Mouse (Mus musculus) E14TG2a.4 (cell line): ENCODE data around the gene Sspn.

ENCODE experiments used
- H3K27me3 ChIP-seq: 2 replicates; pipeline ENCODE4 v1.6.1; 2014; ENCODE audit warnings: low read length, control low read depth; ENCODE audit not compliant: insufficient read depth
- H3K36me3 ChIP-seq: 2 replicates; pipeline ENCODE4 v1.6.1; 2014; ENCODE audit warnings: low read length, control low read depth; ENCODE audit not compliant: insufficient read depth
- H3K4me1 ChIP-seq: replicated peaks from 2 replicates; pipeline ENCODE4 v1.6.1; 2014; ENCODE audit warnings: low read depth, low read length, control low read depth
- H3K4me3 ChIP-seq: replicated peaks from 2 replicates; pipeline ENCODE4 v1.5.1; 2014; ENCODE audit warnings: mild to moderate bottlenecking, low read length
- H3K9me3 ChIP-seq: 2 replicates; pipeline ENCODE4 v1.6.1; 2014; ENCODE audit warnings: low read length, control low read depth
- CTCF ChIP-seq: conservative IDR thresholded peaks from 2 replicates; pipeline ENCODE4 v1.5.1; 2014; ENCODE audit warnings: low read length
- NANOG ChIP-seq: IDR thresholded peaks from 2 replicates; pipeline ENCODE4 v1.6.1; 2014; ENCODE audit warnings: borderline replicate concordance, low read length, mixed read lengths
- POU5F1 ChIP-seq: IDR thresholded peaks from 2 replicates; pipeline ENCODE4 v1.6.1; 2014; ENCODE audit warnings: low read length, borderline replicate concordance

The Sspn gene

GRCm38 (mm10) chr6:145894669-145895342 lies 36.6 kb upstream of the Sspn start:
- peaks cover 42% of the 10 kb centered on the region for H3K9me3 ChIP-seq

GRCm38 (mm10) chr6:145904169-145904568 lies 27.3 kb upstream of the Sspn start:
- H3K9me3 ChIP-seq, result peaks cover 22% of the 10 kb centered on the region
- TF ChIP-seq CTCF, result no peak
- no peak for TF ChIP-seq POU5F1
- TF ChIP-seq NANOG, result no peak
- H3K4me3 ChIP-seq, result no peak overlapping the region

More at GRCm38 (mm10) chr6:145894669-145895342, 36.6 kb upstream of the Sspn start:
- H3K4me1 ChIP-seq, result no peaks in the 10 kb centered on the region
- TF ChIP-seq NANOG, result no peak
- no peak for TF ChIP-seq CTCF
- no peak for TF ChIP-seq POU5F1
- no peak overlapping the region for H3K4me3 ChIP-seq
- no peaks in the 10 kb centered on the region for H3K36me3 ChIP-seq
- no peaks in the 10 kb centered on the region for H3K27me3 ChIP-seq

DNA sequence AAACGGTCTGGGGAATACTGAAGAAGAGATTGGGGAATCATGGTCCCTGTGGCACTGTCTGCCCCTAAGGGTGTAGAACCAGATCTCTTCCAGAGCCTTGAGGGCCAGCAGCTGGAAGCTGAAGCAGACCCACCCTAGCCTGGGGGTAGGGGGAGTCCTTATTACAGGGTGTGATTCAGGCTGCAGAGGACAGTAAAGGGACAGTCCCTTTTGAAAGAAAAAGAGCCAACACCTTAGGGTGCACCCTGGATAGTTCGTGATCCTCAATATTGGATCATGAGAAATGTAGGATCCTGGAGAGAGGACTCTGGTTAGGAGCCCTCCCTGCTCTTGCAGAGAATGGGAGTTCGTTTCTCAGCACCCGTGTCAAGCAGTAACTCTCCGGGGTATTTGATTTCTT lies 26.8 kb upstream of the Sspn start:
- no peaks in the 10 kb centered on the region for H3K36me3 ChIP-seq
- no peaks in the 10 kb centered on the region for H3K4me1 ChIP-seq
- no peak overlapping the region for H3K4me3 ChIP-seq
- no peaks in the 10 kb centered on the region for H3K27me3 ChIP-seq
- H3K9me3 ChIP-seq, result peaks cover 22% of the 10 kb centered on the region
- TF ChIP-seq CTCF, result no peak
- TF ChIP-seq POU5F1, result no peak
- no peak for TF ChIP-seq NANOG

More at GRCm38 (mm10) chr6:145904169-145904568, 27.3 kb upstream of the Sspn start:
- no peaks in the 10 kb centered on the region for H3K4me1 ChIP-seq
- no peaks in the 10 kb centered on the region for H3K27me3 ChIP-seq
- no peaks in the 10 kb centered on the region for H3K36me3 ChIP-seq

DNA sequence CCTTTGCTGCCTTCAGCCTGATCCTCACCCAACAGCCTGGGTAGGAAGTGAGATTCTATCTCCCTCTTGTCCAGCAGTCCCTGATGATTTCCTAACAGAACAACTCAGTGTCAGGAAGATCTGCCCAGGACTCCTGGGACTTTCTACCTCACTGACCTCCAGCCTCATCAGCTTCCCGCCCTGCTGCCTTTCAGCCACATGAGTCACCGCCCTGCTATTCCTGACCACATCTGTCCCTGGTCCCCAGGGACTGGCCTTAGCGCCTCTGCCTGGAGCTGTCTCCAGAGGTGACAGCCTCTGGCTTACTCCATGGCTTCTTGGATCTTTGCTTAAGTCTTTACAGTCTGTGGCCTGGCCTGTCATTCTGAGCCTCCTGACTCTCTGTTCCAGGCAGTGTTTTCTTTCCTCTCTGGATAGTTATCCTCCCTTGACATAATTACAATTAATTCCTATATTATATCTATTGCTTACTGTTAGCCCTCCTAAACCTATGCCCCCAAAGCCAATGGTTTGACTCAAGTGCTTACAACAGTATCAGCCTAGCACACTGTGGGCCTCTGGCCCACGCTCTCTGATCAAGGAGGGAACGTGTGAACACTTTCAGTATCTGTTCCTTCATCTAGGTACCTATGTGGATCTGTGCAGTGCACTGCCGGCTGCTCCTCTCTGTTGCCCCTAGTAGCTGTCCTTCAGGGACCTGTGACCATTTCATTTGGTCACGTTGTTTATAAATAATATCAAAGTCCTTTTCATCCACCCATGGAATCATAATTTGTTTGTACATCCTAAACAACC lies 25.1 kb upstream of the Sspn start:
- TF ChIP-seq POU5F1 (no peak), NANOG (no peak), CTCF (no peak)

GRCm38 (mm10) chr6:145909943-145910342 lies 21.5 kb upstream of the Sspn start:
- TF ChIP-seq CTCF (no peak), NANOG (no peak), POU5F1 (no peak)
- Histone ChIP-seq H3K9me3 (no peaks in the 10 kb centered on the region), H3K36me3 (no peaks in the 10 kb centered on the region), H3K4me1 (no peaks in the 10 kb centered on the region), H3K27me3 (no peaks in the 10 kb centered on the region), H3K4me3 (no peak overlapping the region)

More for the DNA sequence above, 25.1 kb upstream of the Sspn start:
- no peaks in the 10 kb centered on the region for H3K27me3 ChIP-seq
- no peak overlapping the region for H3K4me3 ChIP-seq
- H3K9me3 ChIP-seq, result peaks cover 22% of the 10 kb centered on the region
- no peaks in the 10 kb centered on the region for H3K36me3 ChIP-seq
- H3K4me1 ChIP-seq, result no peaks in the 10 kb centered on the region

DNA sequence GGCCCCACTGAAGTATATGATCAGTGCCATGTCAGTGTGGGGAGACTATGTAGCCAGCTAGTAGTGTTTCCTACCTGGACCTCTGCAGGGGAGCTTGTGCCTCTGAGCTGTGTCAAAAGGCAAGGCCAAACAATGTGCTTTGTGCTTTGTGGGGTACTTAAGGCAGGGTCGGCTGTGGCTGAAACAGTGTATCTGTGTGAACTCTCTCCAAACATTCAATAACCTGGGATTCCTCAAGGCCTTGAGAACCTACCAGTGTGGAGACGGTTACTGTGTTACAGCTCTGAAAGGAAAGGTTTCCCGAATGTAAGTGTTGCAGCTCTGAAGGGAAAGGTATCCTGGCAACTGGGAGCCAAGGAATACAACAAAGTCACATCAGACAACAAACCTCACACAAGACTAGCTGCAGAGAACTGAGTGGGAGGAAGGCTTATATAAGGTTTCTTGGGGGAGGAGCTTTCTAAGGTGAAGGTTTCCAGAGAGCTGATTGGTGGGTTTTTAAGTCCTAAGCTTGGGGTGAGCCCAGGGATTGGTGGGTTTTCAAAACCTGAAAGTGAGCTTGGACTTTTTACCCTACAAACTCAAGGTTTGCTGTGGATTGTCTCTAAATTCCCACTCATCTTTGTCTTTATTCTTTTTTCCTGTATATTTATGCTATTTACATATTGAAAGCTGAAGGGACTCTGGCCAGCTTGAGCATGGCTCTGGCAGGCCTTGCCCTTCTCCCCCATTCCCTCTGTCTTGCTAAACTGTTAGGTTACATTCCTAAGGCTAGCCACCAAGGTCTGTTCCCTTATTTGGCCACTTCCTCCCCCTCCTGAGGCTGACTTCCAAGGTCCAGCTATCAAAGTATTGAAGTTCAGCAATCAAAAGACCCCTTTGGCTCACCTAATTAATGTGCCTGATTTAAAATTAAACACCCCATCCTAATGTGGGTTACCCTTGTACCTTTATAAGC lies 20.7 kb upstream of the Sspn start:
- H3K4me3 ChIP-seq, result no peak overlapping the region
- no peak for TF ChIP-seq POU5F1
- TF ChIP-seq CTCF, result no peak
- TF ChIP-seq NANOG, result no peak
- H3K9me3 ChIP-seq, result no peaks in the 10 kb centered on the region
- H3K36me3 ChIP-seq, result no peaks in the 10 kb centered on the region
- no peaks in the 10 kb centered on the region for H3K4me1 ChIP-seq
- H3K27me3 ChIP-seq, result no peaks in the 10 kb centered on the region

DNA sequence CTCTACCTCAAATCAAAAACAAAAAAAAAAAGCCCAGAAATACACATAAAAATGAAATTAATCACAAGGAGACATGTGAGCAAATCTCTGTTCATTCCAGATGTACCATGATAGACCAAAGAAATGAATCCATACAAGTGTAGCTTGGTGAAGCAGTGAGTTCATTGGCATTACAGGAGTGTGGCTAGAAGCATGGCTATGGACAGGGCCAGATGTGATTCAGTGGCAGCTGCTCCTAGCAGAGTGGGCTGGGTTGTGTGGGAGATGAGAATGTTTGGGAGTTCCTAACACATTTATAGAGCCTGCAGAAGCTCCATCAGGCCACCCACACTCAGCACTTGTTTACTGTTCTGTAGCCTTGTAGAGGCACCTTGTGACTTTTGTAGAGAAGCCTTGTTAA lies 19.2 kb upstream of the Sspn start:
- H3K36me3 ChIP-seq, result no peaks in the 10 kb centered on the region
- no peaks in the 10 kb centered on the region for H3K9me3 ChIP-seq
- H3K4me3 ChIP-seq, result no peak overlapping the region
- no peaks in the 10 kb centered on the region for H3K4me1 ChIP-seq
- TF ChIP-seq NANOG, result no peak
- no peak for TF ChIP-seq POU5F1
- no peak for TF ChIP-seq CTCF
- H3K27me3 ChIP-seq, result no peaks in the 10 kb centered on the region

DNA sequence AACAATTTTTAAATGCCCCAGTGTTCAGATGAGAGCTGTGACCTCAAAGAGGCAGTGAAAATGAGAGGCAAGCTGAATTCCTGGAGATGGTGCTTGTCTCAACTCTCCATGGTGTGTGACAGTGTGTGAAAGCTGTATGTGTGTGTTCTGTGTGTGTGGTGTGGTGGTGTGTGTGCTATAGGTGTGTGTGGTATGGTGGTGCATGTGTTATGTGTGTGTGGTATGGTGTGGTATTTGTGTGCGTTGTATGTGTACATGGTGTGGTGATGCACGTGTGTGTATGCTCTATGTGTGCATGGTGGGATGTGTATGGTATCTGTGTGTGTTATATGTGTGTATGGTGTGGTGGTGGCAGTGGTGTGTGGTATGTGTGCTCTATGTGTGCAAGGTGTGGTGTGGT lies 16.0 kb upstream of the Sspn start:
- Histone ChIP-seq H3K27me3 (no peaks in the 10 kb centered on the region), H3K9me3 (no peaks in the 10 kb centered on the region), H3K4me3 (no peak overlapping the region), H3K36me3 (no peaks in the 10 kb centered on the region), H3K4me1 (no peaks in the 10 kb centered on the region)
- no peak for TF ChIP-seq CTCF
- TF ChIP-seq NANOG, result no peak
- TF ChIP-seq POU5F1, result no peak
